Mouse (Mus musculus): ENCODE data around the gene Serpina3f. TPM values are rescaled to one million over a fixed set of nuclear protein-coding genes. Genes with fewer than 3 reads are reported as not detected.

Gene Serpina3f
- polyA plus RNA-seq, 1 experiment from 2014 or later, result 0.08 TPM

Other genes with a start within 250 kb of the Serpina3f start
- gene Serpina11, start 224.6 kb upstream of the Serpina3f start, polyA plus RNA-seq (2014; fragmentation: Nextera tagmentation; extraction: Ambion mirVana), result 2.7 and 3.0 TPM in 2 replicates
- not detected in 2 replicates for gene Serpina9, start 200.8 kb upstream of the Serpina3f start, polyA plus RNA-seq (2014; fragmentation: Nextera tagmentation; extraction: Ambion mirVana)
- gene Serpina12, start 170.1 kb upstream of the Serpina3f start, polyA plus RNA-seq (2014; fragmentation: Nextera tagmentation; extraction: Ambion mirVana), result not detected in 2 replicates
- not detected in 2 replicates for gene Serpina5, start 113.4 kb upstream of the Serpina3f start, polyA plus RNA-seq (2014; fragmentation: Nextera tagmentation; extraction: Ambion mirVana)
- not detected in 2 replicates for gene Serpina3a, start 101.8 kb upstream of the Serpina3f start, polyA plus RNA-seq (2014; fragmentation: Nextera tagmentation; extraction: Ambion mirVana)
- gene Serpina3b, start 86.5 kb upstream of the Serpina3f start, polyA plus RNA-seq (2014; fragmentation: Nextera tagmentation; extraction: Ambion mirVana), result 0.12 and 0.19 TPM in 2 replicates
- not detected in 2 replicates for gene Serpina3c, start 60.7 kb upstream of the Serpina3f start, polyA plus RNA-seq (2014; fragmentation: Nextera tagmentation; extraction: Ambion mirVana)
- gene Serpina3g, start 21.7 kb downstream of the Serpina3f start, polyA plus RNA-seq (2014; fragmentation: Nextera tagmentation; extraction: Ambion mirVana), result 1.2 and 2.6 TPM in 2 replicates
- 0.14 and 0.27 TPM in 2 replicates for gene Serpina3i, start 48.6 kb downstream of the Serpina3f start, polyA plus RNA-seq (2014; fragmentation: Nextera tagmentation; extraction: Ambion mirVana)
- gene Serpina3j, start 100.0 kb downstream of the Serpina3f start, polyA plus RNA-seq (2014; fragmentation: Nextera tagmentation; extraction: Ambion mirVana), result not detected in 2 replicates
- gene Serpina3k, start 123.9 kb downstream of the Serpina3f start, polyA plus RNA-seq (2014; fragmentation: Nextera tagmentation; extraction: Ambion mirVana), result not detected in 2 replicates
- gene Serpina3m, start 123.9 kb downstream of the Serpina3f start, polyA plus RNA-seq (2014; fragmentation: Nextera tagmentation; extraction: Ambion mirVana), result not detected in 2 replicates
- gene Serpina3n, start 192.2 kb downstream of the Serpina3f start, polyA plus RNA-seq (2014; fragmentation: Nextera tagmentation; extraction: Ambion mirVana), result not detected in 2 replicates